Mouse (Mus musculus): ENCODE measurements around the gene Dnah14.

DNA sequence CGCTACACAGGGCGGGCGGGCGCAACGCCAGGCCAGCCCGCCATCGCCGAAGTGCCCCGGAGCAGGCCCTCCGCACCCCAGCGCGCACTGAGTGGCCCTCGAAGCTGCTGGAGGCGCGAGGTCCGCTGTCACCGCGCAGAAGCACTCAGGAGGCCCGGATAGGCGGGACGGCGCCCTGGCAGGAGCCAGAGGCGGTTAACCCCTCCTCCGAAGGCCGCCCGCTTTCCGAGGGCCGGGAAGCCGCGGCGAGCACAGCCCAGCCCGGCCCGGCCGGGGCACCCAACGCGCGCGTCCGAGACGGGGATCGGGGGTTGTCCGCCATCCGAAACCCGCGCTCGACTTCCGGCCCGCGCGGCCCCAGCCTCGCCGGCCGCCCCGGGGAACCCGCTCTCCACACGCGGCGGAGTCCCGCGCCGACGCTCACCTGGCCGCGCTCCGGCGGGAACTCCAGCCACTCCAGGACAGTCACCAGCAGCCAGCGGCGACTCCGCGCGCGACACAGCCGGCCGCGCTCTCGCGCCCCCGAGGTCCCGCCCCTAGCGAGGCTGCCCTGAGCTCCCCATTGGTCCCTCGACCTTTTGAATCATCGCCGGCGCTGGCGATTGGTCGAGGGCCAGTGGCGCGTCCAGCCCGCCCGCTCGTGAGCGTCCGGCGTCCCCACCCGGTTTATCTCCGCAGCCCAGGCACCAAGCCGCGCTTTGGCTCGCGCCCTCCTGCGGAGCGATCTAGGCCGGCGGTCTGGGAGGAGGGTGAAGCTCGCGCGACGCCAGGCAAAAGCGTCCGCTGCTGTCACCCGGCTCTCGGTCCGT lies 265.7 kb downstream of the Dnah14 start:
- TF ChIP-seq CTCF (IDR thresholded peaks at IDR 0.05; ENCODE audit: insufficient read depth, low read depth, low read length) (no peak), POLR2A (IDR thresholded peaks at IDR 0.05; ENCODE audit: insufficient read depth, low read depth, low read length) (peak; percentile 91)
